Mouse (Mus musculus) CH12F3 (cell line): ENCODE measurements around the gene Tnfrsf4.

Experiments
- in situ Hi-C: fragments of 300-500 bp; cut with MboI; formaldehyde crosslinking; loops from 2 replicates; pipeline ENCODE4 v1.14.3; 2020; ENCODE audit warnings: low sequenced_read_pairs

Gene Tnfrsf4

GRCm38 (mm10) chr4:156064510-156064897, 50.9 kb downstream of the Tnfrsf4 start:
- in situ Hi-C loops = no loop called here

- in situ Hi-C loops = no loop called here
These were observed 51.7 kb downstream of the Tnfrsf4 start for GRCm38 (mm10) chr4:156065156-156065894.
